Mouse (Mus musculus) liver, adult (tissue): Measurements from ENCODE around the gene Smpdl3b.

Experiments
- GATA4 ChIP-seq: IDR thresholded peaks from 2 replicates; pipeline ENCODE4 v1.6.1; 2014; ENCODE audit warnings: mild to moderate bottlenecking, low read length; ENCODE audit not compliant: insufficient replicate concordance

Smpdl3b gene

GRCm38 (mm10) chr4:132756974-132757373, at the start of gene Smpdl3b:
Gene Smpdl3b, minus strand, starts transcription at chr4:132757252.
- TF ChIP-seq GATA4, result no peak

- TF ChIP-seq GATA4, result no peak
Measured at GRCm38 (mm10) chr4:132806620-132807191, 49.7 kb upstream of the Smpdl3b start.

GRCm38 (mm10) chr4:132805599-132806197, 48.6 kb upstream of the Smpdl3b start:
- no peak for TF ChIP-seq GATA4

- TF ChIP-seq GATA4, result no peak
Measured at GRCm38 (mm10) chr4:132805146-132805545, 48.1 kb upstream of the Smpdl3b start.

GRCm38 (mm10) chr4:132804331-132804730, 47.3 kb upstream of the Smpdl3b start:
- TF ChIP-seq GATA4, result no peak

GRCm38 (mm10) chr4:132803876-132804275, 46.8 kb upstream of the Smpdl3b start:
- no peak for TF ChIP-seq GATA4

- no peak for TF ChIP-seq GATA4
Measured at GRCm38 (mm10) chr4:132803212-132803611, 46.2 kb upstream of the Smpdl3b start.

- TF ChIP-seq GATA4, result no peak
Measured at GRCm38 (mm10) chr4:132802171-132802637, 45.2 kb upstream of the Smpdl3b start.

GRCm38 (mm10) chr4:132801176-132802077, 44.4 kb upstream of the Smpdl3b start:
- TF ChIP-seq GATA4, result no peak

- TF ChIP-seq GATA4, result no peak
Measured at GRCm38 (mm10) chr4:132799845-132800244, 42.8 kb upstream of the Smpdl3b start.

- TF ChIP-seq GATA4, result no peak
Measured at GRCm38 (mm10) chr4:132798028-132798427, 41.0 kb upstream of the Smpdl3b start.

- no peak for TF ChIP-seq GATA4
Measured at GRCm38 (mm10) chr4:132797461-132797860, 40.4 kb upstream of the Smpdl3b start.

- TF ChIP-seq GATA4, result no peak
Measured at GRCm38 (mm10) chr4:132796196-132796886, 39.3 kb upstream of the Smpdl3b start, which contains the start of gene Themis2. Gene Themis2, minus strand, starts transcription at chr4:132796387.

GRCm38 (mm10) chr4:132795171-132795570, 38.1 kb upstream of the Smpdl3b start:
- TF ChIP-seq GATA4, result no peak

GRCm38 (mm10) chr4:132794760-132795159, 37.7 kb upstream of the Smpdl3b start:
- TF ChIP-seq GATA4, result no peak
